Mouse (Mus musculus) cerebellum, postnatal 36 days (tissue): ENCODE results near the gene Cttn.

Experiments
- DNase-seq, 2 experiments: peaks; one replicate each; pipeline ENCODE4 v3.0.0; 2021 to 2022; ENCODE audit warnings: mixed read lengths in 2 of 2

The Cttn gene

GRCm38 (mm10) chr7:144448186-144448585, 22.6 kb downstream of the Cttn start:
- no peak for DNase-seq

DNA sequence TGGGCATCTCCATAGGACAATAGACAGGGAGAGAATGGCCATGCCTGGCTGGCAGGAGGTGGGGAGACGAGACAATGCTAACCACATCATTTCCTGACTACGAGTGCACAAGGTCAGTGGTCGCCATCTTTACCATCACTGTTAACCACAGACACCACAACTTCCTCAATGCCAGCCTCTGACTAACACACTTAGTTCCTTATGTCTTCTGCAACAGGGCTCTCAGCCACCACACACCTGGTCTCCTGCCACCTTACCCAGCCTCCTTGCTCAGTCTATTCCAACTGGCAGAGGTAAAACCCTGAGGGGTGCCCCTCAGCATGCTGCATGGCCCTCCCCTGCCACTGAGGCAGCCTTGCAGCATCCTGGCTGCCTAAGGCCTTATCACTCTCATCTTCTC, 23.7 kb downstream of the Cttn start:
- no peak for DNase-seq

DNA sequence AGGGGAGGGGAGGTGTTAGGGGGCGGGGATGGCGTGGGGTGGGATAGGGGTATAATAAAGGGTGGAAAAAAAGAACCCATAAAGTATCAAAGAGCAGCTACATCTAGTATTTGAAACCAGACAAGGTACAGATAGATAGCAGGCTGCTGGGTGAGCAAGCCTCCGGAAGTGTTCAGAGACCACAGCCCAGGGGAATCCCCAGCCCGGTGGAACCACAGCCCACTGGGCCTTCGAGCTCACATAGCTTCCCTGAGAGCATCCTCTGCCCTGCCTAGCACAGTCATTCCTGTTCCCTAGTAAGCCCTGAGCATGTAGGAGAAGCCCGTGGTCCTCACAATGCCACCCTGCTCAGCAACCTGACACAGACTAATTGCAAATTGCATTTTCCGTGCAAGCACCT, 26.0 kb downstream of the Cttn start:
- no peak for DNase-seq

- DNase-seq: no peak
Observed at GRCm38 (mm10) chr7:144441976-144442375, 28.8 kb downstream of the Cttn start.

DNA sequence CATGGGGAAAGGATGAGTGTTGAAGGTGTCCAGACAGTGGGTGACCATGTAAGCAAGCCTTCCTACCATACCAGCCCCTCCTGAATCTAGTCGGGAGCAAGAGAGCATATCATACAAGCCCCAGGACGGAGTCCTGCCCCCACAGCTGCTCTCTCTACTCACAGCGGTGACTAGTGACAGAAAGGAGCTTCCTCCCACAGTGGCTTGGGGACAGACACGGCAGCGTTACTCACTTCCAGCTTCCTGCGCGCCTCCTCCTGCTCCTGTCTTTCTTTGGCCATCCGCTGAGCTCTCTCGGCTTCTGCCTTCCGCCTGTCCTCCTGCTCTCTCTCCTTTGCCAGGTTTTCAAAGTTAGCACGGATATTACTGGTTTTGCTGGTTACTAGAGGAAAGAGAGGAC, 29.3 kb downstream of the Cttn start:
- no peak for DNase-seq

DNA sequence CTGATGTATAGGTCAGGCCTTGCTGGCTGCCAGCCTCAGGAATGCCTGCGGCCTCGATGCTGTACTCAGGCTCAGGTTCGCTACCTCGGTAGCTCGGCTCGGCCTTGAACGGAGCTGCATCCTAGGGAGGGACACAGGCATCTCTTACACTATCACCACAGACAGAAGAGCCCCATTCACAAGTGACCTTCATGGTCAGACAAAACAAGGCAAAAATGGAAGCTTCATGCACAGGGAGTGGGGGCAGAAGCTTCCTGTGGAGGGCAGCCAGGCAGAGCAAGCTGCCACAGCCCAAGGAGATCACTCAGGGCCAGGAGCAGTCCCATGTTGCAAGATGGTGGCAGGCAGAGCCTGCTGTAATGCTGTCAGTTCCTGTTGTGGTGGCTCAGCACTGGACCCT, 32.0 kb downstream of the Cttn start:
- DNase-seq: no peak

DNA sequence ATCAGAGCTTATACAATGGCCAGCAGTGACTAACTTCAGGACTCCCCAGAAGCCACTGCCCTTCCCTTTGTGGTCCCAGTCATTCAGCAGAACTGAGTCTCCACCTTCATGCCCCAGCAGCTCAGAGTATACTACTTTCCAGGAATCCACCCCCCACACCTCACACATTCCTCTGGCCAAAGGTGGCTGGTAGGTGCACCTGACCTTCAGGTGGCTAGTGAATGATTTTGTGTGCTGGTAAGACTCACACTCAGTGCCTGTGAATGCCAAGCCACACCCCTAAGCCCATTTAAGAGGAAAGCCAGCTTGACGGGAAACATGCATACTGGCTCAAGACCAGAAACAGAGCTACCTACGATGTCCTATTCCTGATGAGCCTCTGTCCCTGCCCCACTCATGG, 37.9 kb downstream of the Cttn start:
- no peak for DNase-seq

DNA sequence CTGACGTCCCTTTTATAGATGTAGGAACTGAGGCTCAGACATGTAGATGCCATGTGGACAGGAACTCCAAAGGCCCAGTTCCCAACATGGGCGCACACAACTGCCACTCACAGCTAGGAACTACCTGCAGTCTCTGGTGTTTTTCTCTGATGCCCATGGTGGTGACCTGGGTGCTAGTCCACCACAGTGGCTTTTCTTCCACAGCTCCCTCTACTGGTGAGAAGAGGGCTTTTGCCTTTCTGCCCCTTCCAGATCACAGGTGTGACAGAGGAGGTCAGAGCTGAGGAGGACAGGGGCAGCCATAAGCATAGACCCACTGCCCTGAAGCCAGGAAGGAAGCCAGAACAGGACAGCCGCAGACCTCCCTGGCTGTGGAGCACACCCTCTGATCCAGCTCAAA, 43.3 kb downstream of the Cttn start:
- DNase-seq: no peak

GRCm38 (mm10) chr7:144426594-144426993, 44.2 kb downstream of the Cttn start:
- DNase-seq: no peak

GRCm38 (mm10) chr7:144425953-144426352, 44.9 kb downstream of the Cttn start:
- DNase-seq: peak; percentile 67 to 74

DNA sequence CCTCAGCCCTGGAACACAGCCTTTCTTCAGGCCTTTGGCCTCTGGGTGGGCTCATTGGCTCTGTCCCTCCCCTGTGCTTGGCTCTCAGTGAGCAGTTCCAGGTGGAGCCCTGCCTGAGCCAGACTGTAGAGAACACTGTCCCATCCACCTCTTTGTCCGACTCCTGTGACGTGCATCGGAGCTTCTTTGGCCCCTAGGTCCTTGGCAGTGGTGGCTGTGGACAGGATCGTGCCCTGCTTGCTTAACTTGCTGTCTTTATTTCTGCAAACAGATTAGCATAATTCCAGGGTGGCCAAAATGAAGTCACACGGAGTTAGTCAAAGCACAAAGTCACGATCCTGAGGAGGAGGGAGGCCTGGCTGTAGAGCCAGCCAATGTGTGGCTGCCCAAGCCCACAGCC, 49.3 kb downstream of the Cttn start:
- no peak for DNase-seq

DNA sequence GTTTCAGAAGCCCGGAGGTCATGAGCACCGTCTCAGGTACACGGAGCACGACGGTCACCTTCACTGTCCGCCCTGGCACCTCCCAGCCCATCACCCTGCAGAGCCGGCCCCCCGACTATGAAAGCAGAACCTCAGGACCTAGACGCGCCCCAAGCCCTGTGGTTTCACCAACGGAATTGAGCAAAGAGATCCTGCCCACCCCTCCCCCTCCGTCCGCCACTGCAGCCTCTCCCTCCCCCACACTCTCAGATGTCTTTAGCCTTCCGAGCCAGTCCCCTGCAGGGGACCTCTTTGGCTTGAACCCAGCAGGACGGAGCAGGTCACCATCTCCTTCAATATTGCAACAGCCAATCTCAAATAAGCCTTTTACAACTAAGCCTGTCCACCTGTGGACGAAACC, 50.3 kb downstream of the Cttn start:
- DNase-seq: no peak

- DNase-seq: peak; percentile 66 to 72
Observed at GRCm38 (mm10) chr7:144417644-144418343, 53.0 kb downstream of the Cttn start.

DNA sequence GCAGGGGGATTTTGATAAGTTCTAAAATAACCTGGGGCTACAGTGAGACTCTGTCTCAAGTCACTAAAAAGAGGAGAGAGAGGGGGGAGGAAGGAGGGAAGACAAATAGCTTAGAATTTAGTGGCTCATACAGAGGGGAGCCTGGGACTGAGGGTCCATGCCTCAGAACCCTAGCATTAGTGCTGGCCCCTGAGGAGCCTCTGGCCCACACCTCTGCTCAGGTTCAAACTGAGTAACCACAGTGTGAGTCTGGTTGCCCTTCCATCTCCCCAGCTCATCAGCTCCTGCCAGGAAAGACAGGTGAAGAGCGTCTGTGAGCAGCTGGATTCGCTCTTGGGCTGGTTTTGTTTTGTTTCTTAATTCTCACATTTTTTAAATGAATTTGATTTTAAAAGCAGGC, 53.6 kb downstream of the Cttn start:
- no peak for DNase-seq

GRCm38 (mm10) chr7:144415795-144416194, 55.0 kb downstream of the Cttn start:
- DNase-seq: no peak

GRCm38 (mm10) chr7:144414632-144415031, 56.2 kb downstream of the Cttn start:
- DNase-seq: no peak

DNA sequence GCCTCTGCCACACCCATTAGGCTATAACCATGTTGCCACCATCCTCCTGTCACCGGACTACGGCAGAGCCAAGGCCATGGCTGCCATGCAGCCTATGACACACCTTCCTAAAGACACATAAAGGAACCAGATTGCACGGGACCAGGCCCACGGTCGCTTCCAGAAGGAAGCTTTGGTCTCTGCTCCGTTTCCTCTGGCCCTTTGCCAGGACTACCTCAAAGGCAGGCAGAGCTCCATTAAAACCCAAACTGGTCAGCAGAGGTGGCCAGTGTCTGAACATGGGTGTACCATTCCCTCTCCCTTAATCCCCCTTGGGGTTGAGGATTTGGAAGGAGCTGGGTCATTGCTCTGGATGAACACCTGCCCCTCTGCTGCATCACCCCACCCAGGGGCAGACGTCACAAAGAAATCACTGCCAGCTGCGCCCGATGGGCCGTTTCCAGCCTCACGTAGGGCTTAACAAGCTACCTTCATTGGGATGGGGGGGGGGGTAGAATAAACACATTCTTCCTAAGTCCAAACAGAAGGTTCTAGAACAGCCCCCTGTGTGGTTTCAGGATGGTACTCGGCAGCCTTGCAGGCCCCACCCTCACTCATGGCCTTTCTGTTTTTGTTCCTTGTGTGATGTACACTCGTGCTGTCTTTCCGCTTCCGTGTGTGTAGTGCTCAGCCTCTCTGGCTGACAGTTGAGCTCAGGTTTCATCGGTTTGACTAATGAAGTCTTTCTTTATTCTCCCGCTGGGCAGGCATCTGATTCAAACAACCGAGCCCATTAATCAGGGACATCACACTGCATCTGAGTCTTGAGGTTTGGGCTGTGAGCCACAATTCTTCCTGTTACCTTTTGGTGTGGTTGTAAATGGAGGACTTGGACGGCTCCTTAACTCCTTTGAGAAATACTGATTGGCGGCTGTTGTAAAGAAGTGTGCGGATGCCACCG, 58.6 kb downstream of the Cttn start:
- no peak for DNase-seq

DNA sequence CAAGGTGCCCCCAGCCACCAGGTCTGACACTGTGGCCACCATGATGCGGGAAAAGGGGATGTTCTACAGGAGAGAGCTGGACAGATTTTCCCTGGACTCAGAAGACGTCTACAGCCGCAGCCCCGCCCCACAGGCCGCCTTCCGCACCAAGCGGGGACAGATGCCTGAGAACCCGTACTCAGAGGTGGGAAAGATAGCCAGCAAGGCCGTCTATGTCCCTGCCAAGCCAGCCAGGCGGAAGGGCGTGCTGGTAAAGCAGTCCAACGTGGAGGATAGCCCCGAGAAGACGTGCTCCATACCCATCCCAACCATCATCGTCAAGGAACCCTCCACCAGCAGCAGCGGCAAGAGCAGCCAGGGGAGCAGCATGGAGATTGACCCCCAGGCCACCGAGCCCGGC, 61.1 kb downstream of the Cttn start:
- no peak for DNase-seq

GRCm38 (mm10) chr7:144408464-144409000, 62.3 kb downstream of the Cttn start:
- DNase-seq: no peak

DNA sequence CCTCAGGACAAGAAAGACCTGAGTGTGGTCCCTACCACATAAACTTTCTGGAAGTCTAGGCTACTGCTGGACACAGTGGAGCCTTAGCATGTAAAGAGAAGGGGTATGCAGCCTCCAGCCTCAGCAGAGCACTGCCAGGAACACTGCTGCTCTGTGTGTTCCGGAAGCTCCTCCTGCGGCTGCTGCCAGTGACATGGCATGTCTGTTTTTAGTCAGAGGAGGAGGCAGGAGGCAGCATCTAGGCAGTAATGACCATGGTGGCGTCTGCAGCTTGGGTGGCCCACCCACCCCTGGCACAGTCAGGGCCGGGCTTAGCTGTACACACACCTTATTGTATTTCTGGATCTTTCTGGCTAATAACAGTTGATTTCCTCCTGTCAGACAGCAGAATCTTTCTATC, 63.1 kb downstream of the Cttn start:
- no peak for DNase-seq

DNA sequence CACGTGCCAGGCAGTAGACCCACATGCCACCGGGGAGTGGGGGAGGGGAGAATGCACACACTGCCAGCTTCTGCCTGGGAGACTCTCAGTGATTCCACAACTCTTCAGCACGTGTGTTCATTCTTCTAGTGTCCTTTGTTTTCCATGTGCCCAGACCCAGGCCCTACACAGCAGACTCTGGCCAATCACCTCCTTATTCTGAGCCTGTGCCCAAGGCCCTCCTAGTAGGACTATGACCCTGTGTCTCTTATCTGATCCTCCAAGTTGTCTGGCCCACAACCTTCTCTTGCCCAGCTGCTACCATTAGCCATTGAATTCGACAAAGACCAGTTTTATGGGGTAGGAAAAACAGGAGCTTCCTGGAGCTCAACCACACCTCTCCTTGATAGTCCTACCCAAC, 68.3 kb downstream of the Cttn start:
- no peak for DNase-seq

GRCm38 (mm10) chr7:144391727-144392126, 79.1 kb downstream of the Cttn start:
- DNase-seq: no peak

- no peak for DNase-seq
Observed at GRCm38 (mm10) chr7:144390676-144391075, 80.1 kb downstream of the Cttn start.

DNA sequence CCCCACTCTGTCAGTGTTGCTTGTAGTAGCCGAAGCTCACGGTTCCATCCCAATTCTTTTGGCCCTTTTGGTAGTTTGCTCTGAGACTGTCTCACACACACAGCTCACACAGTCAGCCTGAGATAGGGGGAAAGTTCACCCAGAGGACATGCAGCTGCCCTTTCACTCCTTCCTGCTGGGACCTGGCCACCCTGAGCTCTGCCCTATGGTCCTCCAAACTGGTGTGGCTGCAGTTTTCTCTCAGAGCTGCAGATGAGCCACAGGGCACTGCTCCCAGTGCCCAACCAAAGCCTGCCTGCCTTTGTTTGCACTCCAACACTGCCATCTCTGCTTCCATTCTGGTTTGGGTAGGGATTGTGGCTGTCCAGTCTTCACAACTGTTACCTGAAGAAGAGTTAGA, 81.1 kb downstream of the Cttn start:
- no peak for DNase-seq
